Mouse (Mus musculus) stomach, embryonic 14.5 days (tissue): ENCODE results near the gene B3gnt9. TPM values are rescaled to one million over a fixed set of nuclear protein-coding genes. Genes with fewer than 3 reads are reported as not detected.

Experiments
- ATAC-seq: fragments of 200-750 bp; cut with Nextera tagmentation; 2 replicates; pipeline ENCODE4 v1.8.0; 2017; ENCODE audit warnings: low read depth, moderate TSS enrichment; ENCODE audit not compliant: insufficient number of reproducible peaks, insufficient read depth, low FRiP score
- H3K27ac ChIP-seq: fragments of 300-500 bp; sonication (generic); 2 replicates; pipeline ENCODE4 v1.5.1; 2014; ENCODE audit warnings: mild to moderate bottlenecking, low read length, moderate library complexity, mixed read lengths
- H3K27me3 ChIP-seq: fragments of 300-500 bp; sonication (generic); 2 replicates; pipeline ENCODE4 v1.6.1; 2014; ENCODE audit warnings: low read length, control low read depth, mixed read lengths; ENCODE audit not compliant: control insufficient read depth, insufficient read depth
- H3K36me3 ChIP-seq: fragments of 300-500 bp; sonication (generic); 2 replicates; pipeline ENCODE4 v1.6.1; 2014; ENCODE audit warnings: mild to moderate bottlenecking, control low read depth, low read length, moderate library complexity, mixed read lengths; ENCODE audit not compliant: control insufficient read depth, insufficient read depth
- H3K4me1 ChIP-seq: fragments of 300-500 bp; sonication (generic); 2 replicates; pipeline ENCODE4 v1.6.1; 2014; ENCODE audit warnings: low read length, control low read depth, mixed read lengths; ENCODE audit not compliant: control insufficient read depth, insufficient read depth
- H3K4me2 ChIP-seq: fragments of 300-500 bp; sonication (generic); replicated peaks from 2 replicates; pipeline ENCODE4 v1.6.1; 2014; ENCODE audit warnings: low read depth, low read length, control low read depth
- H3K4me3 ChIP-seq: fragments of 300-500 bp; sonication (generic); 2 replicates; pipeline ENCODE4 v1.5.1; 2014; ENCODE audit warnings: low read depth, low read length, control low read depth
- H3K9ac ChIP-seq: fragments of 300-500 bp; sonication (generic); replicated peaks from 2 replicates; pipeline ENCODE4 v1.6.1; 2014; ENCODE audit warnings: low read depth, mild to moderate bottlenecking, control low read depth, low read length, moderate library complexity, mixed read lengths
- H3K9me3 ChIP-seq: fragments of 300-500 bp; sonication (generic); 2 replicates; pipeline ENCODE4 v1.6.1; 2016; ENCODE audit warnings: low read depth, low read length, control low read depth; ENCODE audit not compliant: control insufficient read depth
- whole genome bisulfite sequencing: fragments of 180-500 bp; shearing (Covaris S2); extraction: QIAGEN DNeasy Blood & Tissue Kit; methylation state at CpG from one replicate; pipeline ENCODE4 v1.1.7; 2014; 5-methylcytosine and 5-hydroxymethylcytosine counted together
- polyA plus RNA-seq: library from polyadenylated mRNA; unstranded; fragments of >200 nt; fragmentation: Nextera tagmentation; extraction: Ambion mirVana; gene quantifications from 2 replicates; pipeline ENCODE4 v1.2.1, GENCODE M21; 2014

Gene B3gnt9
- polyA plus RNA-seq, 1 experiment from 2014 or later = 22.7 TPM

- no peak overlapping the region for H3K9ac ChIP-seq
- peaks cover 23% of the 10 kb centered on the region for H3K27me3 ChIP-seq
Measured at GRCm38 (mm10) chr8:105259721-105260320, 4.9 kb upstream of the B3gnt9 start.

GRCm38 (mm10) chr8:105258911-105259720 is 4.2 kb upstream of the B3gnt9 start:
- H3K4me3 ChIP-seq = peak overlapping the region; percentile 30
- H3K36me3 ChIP-seq = no peaks in the 10 kb centered on the region
- H3K4me1 ChIP-seq = peaks cover 16% of the 10 kb centered on the region
- H3K27me3 ChIP-seq = peaks cover 23% of the 10 kb centered on the region
- ATAC-seq = no peak
- WGBS = 5% methylated on average over 54 of the region's 55 CpGs
- H3K9ac ChIP-seq = no peak overlapping the region
- H3K4me2 ChIP-seq = peak overlapping the region; percentile 78
- no peaks in the 10 kb centered on the region for H3K9me3 ChIP-seq
- H3K27ac ChIP-seq = no peak overlapping the region

More at GRCm38 (mm10) chr8:105259721-105260320, 4.9 kb upstream of the B3gnt9 start:
- WGBS = 4% methylated on average over 30 of the region's 30 CpGs
- Histone ChIP-seq H3K36me3 (no peaks in the 10 kb centered on the region), H3K4me1 (peaks cover 15% of the 10 kb centered on the region), H3K9me3 (no peaks in the 10 kb centered on the region), H3K4me2 (peak overlapping the region; percentile 78), H3K4me3 (peak overlapping the region; percentile 30), H3K27ac (no peak overlapping the region)
- peak; percentile 37 for ATAC-seq

GRCm38 (mm10) chr8:105257318-105258114 is 2.6 kb upstream of the B3gnt9 start:
- Histone ChIP-seq H3K27ac (no peak overlapping the region), H3K4me3 (no peak overlapping the region), H3K4me2 (no peak overlapping the region), H3K9me3 (no peaks in the 10 kb centered on the region), H3K27me3 (peaks cover 23% of the 10 kb centered on the region), H3K9ac (no peak overlapping the region), H3K4me1 (peaks cover 20% of the 10 kb centered on the region), H3K36me3 (peaks cover 7% of the 10 kb centered on the region)
- no peak for ATAC-seq
- 73% methylated on average over 7 of the region's 7 CpGs for WGBS

- peak overlapping the region; percentile 87 for H3K27ac ChIP-seq
- H3K9ac ChIP-seq = peak overlapping the region; percentile 45
- WGBS = under 1% methylated on average over 74 of the region's 74 CpGs
- peaks cover 13% of the 10 kb centered on the region for H3K27me3 ChIP-seq
- peaks cover 19% of the 10 kb centered on the region for H3K36me3 ChIP-seq
- H3K4me2 ChIP-seq = peak overlapping the region; percentile 81
- peaks cover 16% of the 10 kb centered on the region for H3K4me1 ChIP-seq
- peak overlapping the region; percentile 53 for H3K4me3 ChIP-seq
- peak; percentile 82 for ATAC-seq
- no peaks in the 10 kb centered on the region for H3K9me3 ChIP-seq
Measured at GRCm38 (mm10) chr8:105254152-105254965, 594 bp downstream of the B3gnt9 start.

GRCm38 (mm10) chr8:105253766-105254151 is 1.2 kb downstream of the B3gnt9 start:
- H3K9me3 ChIP-seq = no peaks in the 10 kb centered on the region
- H3K36me3 ChIP-seq = peaks cover 24% of the 10 kb centered on the region
- H3K27me3 ChIP-seq = peaks cover 7% of the 10 kb centered on the region
- WGBS = 41% methylated on average over 20 of the region's 20 CpGs
- peak overlapping the region; percentile 81 for H3K4me2 ChIP-seq
- no peak overlapping the region for H3K9ac ChIP-seq
- peak overlapping the region; percentile 53 for H3K4me3 ChIP-seq
- ATAC-seq = no peak
- peaks cover 11% of the 10 kb centered on the region for H3K4me1 ChIP-seq
- H3K27ac ChIP-seq = no peak overlapping the region

GRCm38 (mm10) chr8:105252680-105253537 is 2.0 kb downstream of the B3gnt9 start:
- Histone ChIP-seq H3K4me2 (peak overlapping the region; percentile 81; the same call in 1 of the 2 replicates), H3K9me3 (no peaks in the 10 kb centered on the region), H3K36me3 (peaks cover 31% of the 10 kb centered on the region), H3K4me3 (no peak overlapping the region), H3K27me3 (peaks cover 1% of the 10 kb centered on the region; the same call in 1 of the 2 replicates), H3K27ac (no peak overlapping the region), H3K4me1 (peaks cover 11% of the 10 kb centered on the region), H3K9ac (no peak overlapping the region)
- WGBS = 84% methylated on average over 10 of the region's 10 CpGs
- ATAC-seq = no peak

- Histone ChIP-seq H3K9ac (no peak overlapping the region), H3K4me2 (no peak overlapping the region), H3K4me3 (no peak overlapping the region), H3K9me3 (no peaks in the 10 kb centered on the region), H3K27ac (no peak overlapping the region), H3K36me3 (peaks cover 32% of the 10 kb centered on the region), H3K4me1 (peaks cover 11% of the 10 kb centered on the region), H3K27me3 (no peaks in the 10 kb centered on the region)
- no peak for ATAC-seq
- 92% methylated on average over 6 of the region's 6 CpGs for WGBS
Measured at GRCm38 (mm10) chr8:105251954-105252353, 3.0 kb downstream of the B3gnt9 start.
